In genomic region chr8:102783821-102784591, GRCm38 (mm10) we compare ENCODE assay signal across 8 mouse cellular contexts. TPM values are rescaled to one million over a fixed set of nuclear protein-coding genes. Genes with fewer than 3 reads are reported as not detected.
DNase-seq lines count a peak whose midpoint lies in the region; ATAC-seq and TF ChIP-seq lines count a peak whose summit lies in the region.

No protein-coding gene starts in this region.

- peak overlapping the region; percentile 69 for H3K9ac ChIP-seq in intestine, postnatal 0 days (ENCODE audit: low read depth, low read length)
- H3K9ac ChIP-seq in liver, embryonic 13.5 days = peak overlapping the region; percentile 40
- H3K9ac ChIP-seq in neural tube, embryonic 12.5 days = peak overlapping the region; percentile 89

- H3K4me2 ChIP-seq in intestine, postnatal 0 days (replicated peaks; ENCODE audit: low read depth) = peak overlapping the region; percentile 67
- H3K4me2 ChIP-seq in liver, embryonic 13.5 days = peak overlapping the region; percentile 33
- H3K4me2 ChIP-seq in neural tube, embryonic 12.5 days (replicated peaks) = peak overlapping the region; percentile 76

- peak overlapping the region; percentile 70 for H3K4me3 ChIP-seq in cortical plate, adult 2 months (ENCODE audit: insufficient read depth, low read length)
- H3K4me3 ChIP-seq in intestine, postnatal 0 days (ENCODE audit: low read depth, low read length) = peak overlapping the region; percentile 61
- peak overlapping the region; percentile 44 for H3K4me3 ChIP-seq in liver, embryonic 13.5 days (replicated peaks)
- H3K4me3 ChIP-seq in neural tube, embryonic 12.5 days = peak overlapping the region; percentile 78

- DNase-seq in cerebellum, adult 8-10 months = peak; percentile 16
- peak; percentile 29 for DNase-seq in gastrocnemius, postnatal 25 days
- DNase-seq in liver, embryonic 13.5 days = no peak

- peak overlapping the region; percentile 98 for H3K27ac ChIP-seq in cortical plate, adult 2 months (ENCODE audit: insufficient read depth, low read length)
- peak overlapping the region; percentile 30 for H3K27ac ChIP-seq in intestine, postnatal 0 days (ENCODE audit: low read depth, low read length)
- no peak overlapping the region for H3K27ac ChIP-seq in liver, embryonic 13.5 days
- H3K27ac ChIP-seq in neural tube, embryonic 12.5 days = peak overlapping the region; percentile 71

- under 1% methylated on average over 42 of the region's 42 CpGs for WGBS in intestine, postnatal 0 days
- 1% methylated on average over 42 of the region's 42 CpGs for WGBS in liver, embryonic 13.5 days (ENCODE audit: insufficient replicate concordance)
- under 1% methylated on average over 42 of the region's 42 CpGs for WGBS in neural tube, embryonic 12.5 days

- peaks cover 37% of the 10 kb centered on the region for H3K27me3 ChIP-seq in intestine, postnatal 0 days (replicated peaks; ENCODE audit: control insufficient read depth, insufficient read depth, low read length)
- H3K27me3 ChIP-seq in liver, embryonic 13.5 days = peaks cover 69% of the 10 kb centered on the region
- 0 out of 2 replicates have a peak, but pooled peaks cover 4% of the 10 kb centered on the region for H3K27me3 ChIP-seq in neural tube, embryonic 12.5 days (replicated peaks)

- TF ChIP-seq CTCF in cortical plate, adult 2 months (IDR thresholded peaks at IDR 0.05; ENCODE audit: extremely low read depth, insufficient read depth, low read length) = no peak
- TF ChIP-seq CTCF in intestine, postnatal 0 days (IDR thresholded peaks at IDR 0.05; ENCODE audit: low read depth) = peak; percentile 28; the same call in 1 of the 2 replicates

- no peak for ATAC-seq in cerebellum, adult (ENCODE audit: insufficient number of reproducible peaks, low FRiP score, low TSS enrichment)
- ATAC-seq in intestine, postnatal 0 days = 0 out of 2 replicates have a peak, but pooled peaks have one; percentile 34
- ATAC-seq in liver, embryonic 13.5 days (ENCODE audit: low read depth) = no peak
- ATAC-seq in neural tube, embryonic 12.5 days (ENCODE audit: low FRiP score, low read depth) = peak; percentile 55
- ATAC-seq in erythroid progenitor cell, adult 5-6 weeks (replicated peaks; ENCODE audit: low FRiP score, poor library complexity, severe bottlenecking) = no peak

- no peak for TF ChIP-seq POLR2A in cortical plate, adult 2 months (IDR thresholded peaks at IDR 0.05; ENCODE audit: extremely low read depth, insufficient read depth, low read length)

- no peaks in the 10 kb centered on the region for H3K4me1 ChIP-seq in cortical plate, adult 2 months (ENCODE audit: control insufficient read depth, insufficient read depth, low read length)
- H3K4me1 ChIP-seq in intestine, postnatal 0 days (replicated peaks; ENCODE audit: control insufficient read depth, insufficient read depth, low read length) = no peaks in the 10 kb centered on the region
- no peaks in the 10 kb centered on the region for H3K4me1 ChIP-seq in liver, embryonic 13.5 days (replicated peaks)
- peaks cover 13% of the 10 kb centered on the region for H3K4me1 ChIP-seq in neural tube, embryonic 12.5 days

- H3K9me3 ChIP-seq in intestine, postnatal 0 days (ENCODE audit: control insufficient read depth) = no peaks in the 10 kb centered on the region
- no peaks in the 10 kb centered on the region for H3K9me3 ChIP-seq in liver, embryonic 13.5 days (replicated peaks)
- H3K9me3 ChIP-seq in neural tube, embryonic 12.5 days = no peaks in the 10 kb centered on the region

- H3K36me3 ChIP-seq in intestine, postnatal 0 days (ENCODE audit: control insufficient read depth, insufficient read depth) = no peaks in the 10 kb centered on the region
- no peaks in the 10 kb centered on the region for H3K36me3 ChIP-seq in liver, embryonic 13.5 days
- H3K36me3 ChIP-seq in neural tube, embryonic 12.5 days = no peaks in the 10 kb centered on the region

RNA-seq across cellular contexts. Expression of gene Cdh11, which starts 1.4 kb away (rescaled TPM):
- polyA plus RNA-seq in cortical plate, adult 2 months (2012; rRNA removed) = 33.4 and 38.9 TPM in 2 replicates
- total RNA-seq in gastrocnemius, postnatal 25 days (2021) = 1 to 10 TPM; 1.9 to 2.9 TPM
- polyA plus RNA-seq in intestine, postnatal 0 days (2015; fragmentation: Nextera tagmentation; extraction: Ambion mirVana) = 20.8 and 20.9 TPM in 2 replicates
- 3.5 and 4.3 TPM in 2 replicates for polyA plus RNA-seq in liver, embryonic 13.5 days (2015; fragmentation: Nextera tagmentation; extraction: Ambion mirVana)
- polyA plus RNA-seq in neural tube, embryonic 12.5 days (2016; fragmentation: Nextera tagmentation; extraction: Ambion mirVana) = 73.7 and 77.0 TPM in 2 replicates
- total RNA-seq in erythroid progenitor cell, adult 5-6 weeks (2015; ENCODE audit: low replicate concordance) = 1.3 and 5.4 TPM in 2 replicates
- total RNA-seq in erythroid progenitor cell, adult 5-6 weeks (2017; ENCODE audit: low replicate concordance) = 0.83 and 1.2 TPM in 2 replicates

Comparison
In these comparisons a context has a peak if more than half of its experiments do, and no peak if none do; other contexts are left out.
1. ATAC-seq: peak in intestine, postnatal 0 days (single experiment) and neural tube, embryonic 12.5 days (single experiment); none in cerebellum, adult (single experiment), liver, embryonic 13.5 days (single experiment) and erythroid progenitor cell, adult 5-6 weeks (single experiment).
2. Peak in every context shown above with its lines, with median percentiles within 50 percentile points of each other: H3K4me3 ChIP-seq, H3K4me2 ChIP-seq and H3K9ac ChIP-seq.